Mouse (Mus musculus): ENCODE data around the gene Gimap1.

DNA sequence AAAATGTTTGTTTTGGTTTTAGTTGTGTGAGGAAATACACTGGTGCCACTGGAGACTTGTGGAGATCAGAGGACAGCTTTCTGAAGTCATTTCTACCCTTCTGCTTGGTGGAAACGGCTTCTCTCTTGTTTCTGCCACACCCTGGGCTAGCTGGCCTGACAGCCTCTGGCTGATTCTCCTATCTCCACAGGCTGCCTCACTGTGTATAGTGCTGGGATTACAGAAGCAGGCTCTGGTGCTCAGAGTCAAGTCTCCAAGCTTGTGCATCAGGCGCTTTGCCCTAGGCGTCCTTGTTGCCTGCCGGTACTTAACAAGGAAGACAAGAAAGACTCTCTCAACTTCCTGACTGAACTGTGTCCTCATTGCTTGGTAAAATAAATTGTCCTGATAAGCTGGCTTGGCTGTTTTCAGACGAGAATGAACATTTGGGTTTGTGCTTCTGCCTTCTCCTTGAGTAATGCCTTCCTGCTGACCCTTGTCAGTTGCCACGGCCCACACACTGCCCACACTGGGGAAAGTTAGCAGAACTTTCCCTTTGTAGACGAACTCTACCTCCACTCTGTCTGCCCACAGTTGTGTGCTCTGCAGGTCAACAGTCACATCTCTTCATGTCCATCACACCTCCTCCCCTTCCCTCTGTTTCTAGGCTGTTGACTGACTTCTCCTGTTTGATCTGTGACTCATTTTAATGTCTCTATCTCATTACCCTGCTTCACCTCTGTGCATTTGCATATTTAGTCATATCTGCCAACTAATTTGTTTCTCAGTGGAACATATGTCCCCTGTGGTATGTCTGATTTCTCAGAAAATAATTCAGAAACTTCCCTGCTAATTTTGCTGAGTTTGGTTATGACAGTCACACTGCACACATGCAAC is 8.5 kb downstream of the Gimap1 start:
- TF ChIP-seq POLR2A (IDR thresholded peaks at IDR 0.05; ENCODE audit: borderline replicate concordance, control insufficient read depth, low read depth, low read length) (no peak), CTCF (IDR thresholded peaks at IDR 0.05; ENCODE audit: control insufficient read depth, insufficient read depth, low read length) (no peak)

All from bone marrow, adult 2 months (tissue).